Mouse (Mus musculus): ENCODE results near the gene Rfng. TPM values are rescaled to one million over a fixed set of nuclear protein-coding genes. Genes with fewer than 3 reads are reported as not detected.
A peak's percentile ranks its signal among the peaks of the same experiment; 100 is the strongest.
"Not testable (repeated sequence)": the region's sequence is repeated elsewhere in the genome, so short reads cannot be mapped to it uniquely, and the experiment has no call there.

Rfng gene
- polyA plus RNA-seq, 2 experiments = 39.0 to 61.0 TPM

- TF ChIP-seq POLR2A (IDR thresholded peaks at IDR 0.05; ENCODE audit: borderline replicate concordance, extremely low read depth, insufficient read depth, insufficient read length) = no peak
- Histone ChIP-seq H3K36me3 (ENCODE audit: control insufficient read depth, insufficient read depth, low read length) (peaks cover 80% of the 10 kb centered on the region), H3K4me1 (ENCODE audit: control insufficient read depth, insufficient read depth, low read length) (peaks cover 7% of the 10 kb centered on the region; the same call in 1 of the 2 replicates), H3K27ac (replicated peaks; ENCODE audit: low read depth, low read length) (no peak overlapping the region), H3K27me3 (ENCODE audit: control insufficient read depth, insufficient read depth, low read length) (no peaks in the 10 kb centered on the region), H3K9ac (ENCODE audit: low read depth, low read length, severe bottlenecking) (no peak overlapping the region), H3K4me3 (replicated peaks; ENCODE audit: low read length) (no peak overlapping the region), H3K4me2 (replicated peaks; ENCODE audit: low read depth, low read length, severe bottlenecking) (no peak overlapping the region), H3K9me3 (ENCODE audit: control insufficient read depth, low read length) (no peaks in the 10 kb centered on the region)
- ATAC-seq (ENCODE audit: low FRiP score, low read depth) (no peak), DNase-seq (ENCODE audit: low spot score) (no peak)
- 84% methylated on average over 4 of the region's 4 CpGs for WGBS
Measured at GRCm38 (mm10) chr11:120789355-120789754, 5.3 kb upstream of the Rfng start.

GRCm38 (mm10) chr11:120788460-120788859 lies 4.5 kb upstream of the Rfng start:
- H3K9me3 ChIP-seq (ENCODE audit: control insufficient read depth, low read length); H3K27ac ChIP-seq (replicated peaks; ENCODE audit: low read depth, low read length); H3K4me3 ChIP-seq (replicated peaks; ENCODE audit: low read length); DNase-seq (ENCODE audit: low spot score); H3K4me1 ChIP-seq (ENCODE audit: control insufficient read depth, insufficient read depth, low read length); H3K9ac ChIP-seq (ENCODE audit: low read depth, low read length, severe bottlenecking); H3K4me2 ChIP-seq (replicated peaks; ENCODE audit: low read depth, low read length, severe bottlenecking); ATAC-seq (ENCODE audit: low FRiP score, low read depth); H3K27me3 ChIP-seq (ENCODE audit: control insufficient read depth, insufficient read depth, low read length): not testable (repeated sequence)
- WGBS = 88% methylated on average over 9 of the region's 10 CpGs
- peaks cover 73% of the 10 kb centered on the region for H3K36me3 ChIP-seq (ENCODE audit: control insufficient read depth, insufficient read depth, low read length)

GRCm38 (mm10) chr11:120785145-120785544 lies 1.1 kb upstream of the Rfng start:
- no peak for TF ChIP-seq POLR2A (IDR thresholded peaks at IDR 0.05; ENCODE audit: borderline replicate concordance, extremely low read depth, insufficient read depth, insufficient read length)
- peak overlapping the region; percentile 90 for H3K9ac ChIP-seq (ENCODE audit: low read depth, low read length, severe bottlenecking)
- WGBS = 38% methylated on average over 9 of the region's 9 CpGs
- DNase-seq (ENCODE audit: low spot score) (no peak), ATAC-seq (ENCODE audit: low FRiP score, low read depth) (no peak)
- peak overlapping the region; percentile 93 for H3K4me2 ChIP-seq (replicated peaks; ENCODE audit: low read depth, low read length, severe bottlenecking)
- H3K27ac ChIP-seq (replicated peaks; ENCODE audit: low read depth, low read length) = no peak overlapping the region
- no peaks in the 10 kb centered on the region for H3K27me3 ChIP-seq (ENCODE audit: control insufficient read depth, insufficient read depth, low read length)
- H3K9me3 ChIP-seq (ENCODE audit: control insufficient read depth, low read length) = no peaks in the 10 kb centered on the region
- peaks cover 14% of the 10 kb centered on the region for H3K4me1 ChIP-seq (ENCODE audit: control insufficient read depth, insufficient read depth, low read length)
- peaks cover 56% of the 10 kb centered on the region for H3K36me3 ChIP-seq (ENCODE audit: control insufficient read depth, insufficient read depth, low read length)
- H3K4me3 ChIP-seq (replicated peaks; ENCODE audit: low read length) = peak overlapping the region; percentile 89

GRCm38 (mm10) chr11:120783426-120784063 lies 462 bp downstream of the Rfng start:
- no peak for TF ChIP-seq POLR2A (IDR thresholded peaks at IDR 0.05; ENCODE audit: borderline replicate concordance, extremely low read depth, insufficient read depth, insufficient read length)
- peaks cover 47% of the 10 kb centered on the region for H3K36me3 ChIP-seq (ENCODE audit: control insufficient read depth, insufficient read depth, low read length)
- ATAC-seq (ENCODE audit: low FRiP score, low read depth) (no peak), DNase-seq (ENCODE audit: low spot score) (no peak)
- H3K27ac ChIP-seq (replicated peaks; ENCODE audit: low read depth, low read length) = peak overlapping the region; percentile 63; the same call in 1 of the 2 replicates
- 8% methylated on average over 36 of the region's 42 CpGs for WGBS
- H3K27me3 ChIP-seq (ENCODE audit: control insufficient read depth, insufficient read depth, low read length) = no peaks in the 10 kb centered on the region
- peak overlapping the region; percentile 89 for H3K4me3 ChIP-seq (replicated peaks; ENCODE audit: low read length)
- H3K4me2 ChIP-seq (replicated peaks; ENCODE audit: low read depth, low read length, severe bottlenecking) = peak overlapping the region; percentile 93
- no peaks in the 10 kb centered on the region for H3K9me3 ChIP-seq (ENCODE audit: control insufficient read depth, low read length)
- H3K4me1 ChIP-seq (ENCODE audit: control insufficient read depth, insufficient read depth, low read length) = peaks cover 14% of the 10 kb centered on the region
- H3K9ac ChIP-seq (ENCODE audit: low read depth, low read length, severe bottlenecking) = peak overlapping the region; percentile 90

- not testable (repeated sequence) for H3K27me3 ChIP-seq (ENCODE audit: control insufficient read depth, insufficient read depth, low read length); H3K27ac ChIP-seq (replicated peaks; ENCODE audit: low read depth, low read length); DNase-seq (ENCODE audit: low spot score); H3K9ac ChIP-seq (ENCODE audit: low read depth, low read length, severe bottlenecking); H3K4me3 ChIP-seq (replicated peaks; ENCODE audit: low read length); H3K4me2 ChIP-seq (replicated peaks; ENCODE audit: low read depth, low read length, severe bottlenecking); H3K9me3 ChIP-seq (ENCODE audit: control insufficient read depth, low read length); ATAC-seq (ENCODE audit: low FRiP score, low read depth)
- Histone ChIP-seq H3K36me3 (ENCODE audit: control insufficient read depth, insufficient read depth, low read length) (peaks cover 28% of the 10 kb centered on the region), H3K4me1 (ENCODE audit: control insufficient read depth, insufficient read depth, low read length) (peaks cover 14% of the 10 kb centered on the region)
- WGBS = 97% methylated on average over 6 of the region's 6 CpGs
Measured at GRCm38 (mm10) chr11:120781361-120781760, 2.6 kb downstream of the Rfng start.

- Histone ChIP-seq H3K4me2 (replicated peaks; ENCODE audit: low read depth, low read length, severe bottlenecking) (no peak overlapping the region), H3K9me3 (ENCODE audit: control insufficient read depth, low read length) (no peaks in the 10 kb centered on the region)
Measured at GRCm38 (mm10) chr11:120779876-120780275, 4.1 kb downstream of the Rfng start.

More at GRCm38 (mm10) chr11:120779876-120780275, 4.1 kb downstream of the Rfng start:
- ATAC-seq (ENCODE audit: low FRiP score, low read depth) (no peak), DNase-seq (ENCODE audit: low spot score) (no peak)
- H3K36me3 ChIP-seq (ENCODE audit: control insufficient read depth, insufficient read depth, low read length) = peaks cover 20% of the 10 kb centered on the region
- no peaks in the 10 kb centered on the region for H3K27me3 ChIP-seq (ENCODE audit: control insufficient read depth, insufficient read depth, low read length)
- no peak overlapping the region for H3K9ac ChIP-seq (ENCODE audit: low read depth, low read length, severe bottlenecking)
- no peak for TF ChIP-seq POLR2A (IDR thresholded peaks at IDR 0.05; ENCODE audit: borderline replicate concordance, extremely low read depth, insufficient read depth, insufficient read length)
- H3K4me3 ChIP-seq (replicated peaks; ENCODE audit: low read length) = no peak overlapping the region
- H3K4me1 ChIP-seq (ENCODE audit: control insufficient read depth, insufficient read depth, low read length) = peaks cover 9% of the 10 kb centered on the region
- H3K27ac ChIP-seq (replicated peaks; ENCODE audit: low read depth, low read length) = no peak overlapping the region
- WGBS = 95% methylated on average over 1 of the region's 1 CpGs
